Mouse (Mus musculus) thymus, adult 2 months (tissue): Measurements from ENCODE around the gene Rnf31.

Experiments
- CTCF ChIP-seq: fragments of 200-500 bp; IDR thresholded peaks from 2 replicates; pipeline ENCODE4 v1.5.1; 2012; ENCODE audit warnings: mild to moderate bottlenecking, control low read depth, low read length, moderate library complexity, borderline replicate concordance; ENCODE audit not compliant: control insufficient read depth, poor library complexity, insufficient read depth; ENCODE audit errors: extremely low read depth
- POLR2A ChIP-seq: fragments of 200-500 bp; IDR thresholded peaks from 2 replicates; pipeline ENCODE4 v1.6.1; 2012; ENCODE audit warnings: mild to moderate bottlenecking, low read length, control low read depth, moderate library complexity; ENCODE audit not compliant: control insufficient read depth, poor library complexity, insufficient read depth; ENCODE audit errors: extremely low read depth

DNA sequence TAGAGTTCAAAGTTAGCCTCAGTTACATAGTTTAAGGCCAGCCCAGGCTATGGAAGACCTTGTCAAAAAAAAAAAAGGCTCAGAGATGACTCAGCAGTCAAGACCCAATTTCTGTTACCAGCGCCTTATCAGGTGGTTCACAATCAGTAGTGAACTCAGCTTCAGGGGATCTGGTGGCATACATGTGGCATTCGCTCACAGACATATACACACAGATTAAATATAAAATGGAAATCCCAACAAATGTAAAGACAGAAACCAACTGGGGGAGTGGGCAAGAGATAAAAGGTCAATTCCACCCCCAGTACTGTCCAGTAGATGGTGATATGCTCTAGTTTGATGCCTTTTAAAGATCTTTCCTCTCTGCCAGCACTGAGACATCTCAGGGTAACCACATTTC is 5.4 kb upstream of the Rnf31 start:
- TF ChIP-seq CTCF (no peak), POLR2A (no peak)
